Mouse (Mus musculus) gonadal fat pad, adult 2 months (tissue): Measurements from ENCODE around the gene Rpl23. TPM values are rescaled to one million over a fixed set of nuclear protein-coding genes. Genes with fewer than 3 reads are reported as not detected.

Experiments
- DNase-seq: peaks from one replicate; pipeline ENCODE4 v3.0.0-alpha.2; 2012; ENCODE audit warnings: low read depth
- polyA plus RNA-seq: library from polyadenylated mRNA; depleted of rRNA; stranded (reverse); fragments of >200 nt; gene quantifications from 2 replicates; pipeline ENCODE4 v1.2.3, GENCODE M21; 2012

Gene Rpl23
- polyA plus RNA-seq, 1 experiment: 161 TPM

- DNase-seq: peak; percentile 77
Measured at GRCm38 (mm10) chr11:97813746-97814515, 31.7 kb upstream of the Rpl23 start.

- DNase-seq: no peak
Measured at GRCm38 (mm10) chr11:97813085-97813484, 30.8 kb upstream of the Rpl23 start.

- DNase-seq: no peak
Measured at GRCm38 (mm10) chr11:97812491-97812921, 30.3 kb upstream of the Rpl23 start.

- no peak for DNase-seq
Measured at GRCm38 (mm10) chr11:97811569-97812362, 29.5 kb upstream of the Rpl23 start.

GRCm38 (mm10) chr11:97810970-97811369 lies 28.7 kb upstream of the Rpl23 start:
- DNase-seq: no peak

- DNase-seq: no peak
Measured at GRCm38 (mm10) chr11:97810356-97810755, 28.1 kb upstream of the Rpl23 start.

GRCm38 (mm10) chr11:97809235-97810121 lies 27.2 kb upstream of the Rpl23 start:
- DNase-seq: no peak

GRCm38 (mm10) chr11:97808621-97809234 lies 26.5 kb upstream of the Rpl23 start:
- no peak for DNase-seq

GRCm38 (mm10) chr11:97808093-97808492 lies 25.9 kb upstream of the Rpl23 start:
- no peak for DNase-seq

GRCm38 (mm10) chr11:97807626-97808025 lies 25.4 kb upstream of the Rpl23 start:
- DNase-seq: no peak

- DNase-seq: no peak
Measured at GRCm38 (mm10) chr11:97806613-97806964, 24.4 kb upstream of the Rpl23 start.

- no peak for DNase-seq
Measured at GRCm38 (mm10) chr11:97805662-97806612, 23.7 kb upstream of the Rpl23 start.

- DNase-seq: no peak
Measured at GRCm38 (mm10) chr11:97804841-97805661, 22.8 kb upstream of the Rpl23 start.

GRCm38 (mm10) chr11:97803847-97804246 lies 21.6 kb upstream of the Rpl23 start:
- DNase-seq: no peak

- DNase-seq: no peak
Measured at GRCm38 (mm10) chr11:97802495-97802894, 20.3 kb upstream of the Rpl23 start.

GRCm38 (mm10) chr11:97802194-97802470 lies 19.9 kb upstream of the Rpl23 start:
- no peak for DNase-seq

GRCm38 (mm10) chr11:97801409-97802193 lies 19.4 kb upstream of the Rpl23 start:
- peak; percentile 85 for DNase-seq

GRCm38 (mm10) chr11:97800691-97801408 lies 18.6 kb upstream of the Rpl23 start:
- no peak for DNase-seq
